Comparison of ENCODE assay signal across 11 mouse cellular contexts in genomic region chr4:109735754-109736153, GRCm38 (mm10). TPM values are rescaled to one million over a fixed set of nuclear protein-coding genes. Genes with fewer than 3 reads are reported as not detected.
DNase-seq lines count a peak whose midpoint lies in the region; ATAC-seq and TF ChIP-seq lines count a peak whose summit lies in the region.
"Had no signal": no experiment of that assay in that cellular context is flagged by ENCODE, and none has a peak within 500 bp of the region (broad histone marks: within the 10 kb centered on the region; RNA-seq: fewer than 3 reads in every experiment).

No protein-coding gene starts in this region.

- no peaks in the 10 kb centered on the region for H3K9me3 ChIP-seq in hindbrain, postnatal 0 days (ENCODE audit: low read length)
- no peaks in the 10 kb centered on the region for H3K9me3 ChIP-seq in hindbrain, embryonic 16.5 days (ENCODE audit: control insufficient read depth, low read length)
- no peaks in the 10 kb centered on the region for H3K9me3 ChIP-seq in lung, postnatal 0 days (ENCODE audit: low read length)
- H3K9me3 ChIP-seq: forebrain, embryonic 15.5 days; limb, embryonic 15.5 days had no signal

- TF ChIP-seq CTCF in hindbrain, postnatal 0 days (IDR thresholded peaks at IDR 0.05; ENCODE audit: low read depth): no peak
- TF ChIP-seq CTCF in lung, postnatal 0 days (IDR thresholded peaks at IDR 0.05): no peak

- DNase-seq in hindbrain, postnatal 0 days (ENCODE audit: low spot score): peak; percentile 30
- peak; percentile 8 for DNase-seq in adrenal gland, postnatal 25 days
- DNase-seq in gastrocnemius, adult 18-20 months (ENCODE audit: low spot score): peak; percentile 53
- DNase-seq in lung, postnatal 0 days (ENCODE audit: low spot score): peak; percentile 77
- DNase-seq in kidney, postnatal 25 days: no peak
- no peak for DNase-seq in right cerebral cortex, postnatal 25 days
- DNase-seq in kidney, postnatal 4 days: no peak
- DNase-seq: kidney, adult 11 months had no signal

- no peak for TF ChIP-seq EP300 in lung, postnatal 0 days (IDR thresholded peaks at IDR 0.05)

- H3K9ac ChIP-seq in hindbrain, postnatal 0 days (replicated peaks; ENCODE audit: low read length): no peak overlapping the region
- no peak overlapping the region for H3K9ac ChIP-seq in hindbrain, embryonic 16.5 days (ENCODE audit: low read depth, low read length)
- no peak overlapping the region for H3K9ac ChIP-seq in lung, postnatal 0 days (replicated peaks; ENCODE audit: low read depth)
- H3K9ac ChIP-seq: forebrain, embryonic 15.5 days; limb, embryonic 15.5 days had no signal

- no peaks in the 10 kb centered on the region for H3K36me3 ChIP-seq in hindbrain, postnatal 0 days (ENCODE audit: insufficient read depth, low read length)
- no peaks in the 10 kb centered on the region for H3K36me3 ChIP-seq in hindbrain, embryonic 16.5 days (ENCODE audit: control insufficient read depth, insufficient read depth, low read length)
- H3K36me3 ChIP-seq in lung, postnatal 0 days (ENCODE audit: insufficient read depth, low read length): 0 out of 2 replicates have a peak, but pooled peaks cover 4% of the 10 kb centered on the region

- no peak overlapping the region for H3K4me3 ChIP-seq in hindbrain, postnatal 0 days (ENCODE audit: low read length)
- H3K4me3 ChIP-seq in hindbrain, embryonic 16.5 days (ENCODE audit: low read length): no peak overlapping the region
- H3K4me3 ChIP-seq in lung, postnatal 0 days (ENCODE audit: low read depth, low read length): no peak overlapping the region
- H3K4me3 ChIP-seq: forebrain, embryonic 15.5 days; limb, embryonic 15.5 days had no signal

- H3K27ac ChIP-seq in hindbrain, postnatal 0 days: no peak overlapping the region
- H3K27ac ChIP-seq in hindbrain, embryonic 16.5 days (ENCODE audit: low read depth, low read length): no peak overlapping the region
- no peak overlapping the region for H3K27ac ChIP-seq in lung, postnatal 0 days (ENCODE audit: low read length)
- H3K27ac ChIP-seq: forebrain, embryonic 15.5 days; limb, embryonic 15.5 days had no signal

- H3K27me3 ChIP-seq in hindbrain, postnatal 0 days (ENCODE audit: insufficient read depth, low read length): no peaks in the 10 kb centered on the region
- no peaks in the 10 kb centered on the region for H3K27me3 ChIP-seq in hindbrain, embryonic 16.5 days (replicated peaks; ENCODE audit: control insufficient read depth, insufficient read depth, low read length)
- no peaks in the 10 kb centered on the region for H3K27me3 ChIP-seq in lung, postnatal 0 days (replicated peaks; ENCODE audit: insufficient read depth, low read length)
- H3K27me3 ChIP-seq: forebrain, embryonic 15.5 days; limb, embryonic 15.5 days had no signal

- no peaks in the 10 kb centered on the region for H3K4me1 ChIP-seq in hindbrain, postnatal 0 days (ENCODE audit: insufficient read depth, low read length)
- no peaks in the 10 kb centered on the region for H3K4me1 ChIP-seq in hindbrain, embryonic 16.5 days (ENCODE audit: control insufficient read depth, insufficient read depth, low read depth, low read length)
- no peaks in the 10 kb centered on the region for H3K4me1 ChIP-seq in lung, postnatal 0 days (ENCODE audit: insufficient read depth, low read depth, low read length)
- H3K4me1 ChIP-seq: forebrain, embryonic 15.5 days; limb, embryonic 15.5 days had no signal

- no peak overlapping the region for H3K4me2 ChIP-seq in hindbrain, postnatal 0 days (ENCODE audit: low read depth, low read length)
- H3K4me2 ChIP-seq in hindbrain, embryonic 16.5 days (ENCODE audit: low read length): no peak overlapping the region
- no peak overlapping the region for H3K4me2 ChIP-seq in lung, postnatal 0 days (replicated peaks; ENCODE audit: low read depth, low read length)
- H3K4me2 ChIP-seq: forebrain, embryonic 15.5 days; limb, embryonic 15.5 days had no signal

- ATAC-seq in hindbrain, postnatal 0 days: peak; percentile 55; the same call in 1 of the 2 replicates
- ATAC-seq in hindbrain, embryonic 16.5 days: no peak
- ATAC-seq in lung, postnatal 0 days: peak; percentile 83
- ATAC-seq: forebrain, embryonic 15.5 days had no signal

- 43% methylated on average over 1 of the region's 1 CpGs for WGBS in hindbrain, postnatal 0 days
- WGBS in hindbrain, embryonic 16.5 days: 79% methylated on average over 1 of the region's 1 CpGs
- WGBS in lung, postnatal 0 days: 26% methylated on average over 1 of the region's 1 CpGs

RNA-seq across cellular contexts. Expression of gene Faf1, which starts 59.4 kb away (rescaled TPM):
- 38.2 and 40.5 TPM in 2 replicates for total RNA-seq in hindbrain, postnatal 0 days (2014; rRNA removed)
- 29.6 and 30.1 TPM in 2 replicates for polyA plus RNA-seq in hindbrain, postnatal 0 days (2015; fragmentation: Nextera tagmentation; extraction: Ambion mirVana)
- 25.0 and 28.1 TPM in 2 replicates for polyA plus RNA-seq in hindbrain, embryonic 16.5 days (2015; fragmentation: Nextera tagmentation; extraction: Ambion mirVana)
- total RNA-seq in adrenal gland, postnatal 25 days (2021): 27.1 and 28.7 TPM in 2 replicates
- 10 to 100 TPM; 39.8 to 41.3 TPM for total RNA-seq in gastrocnemius, adult 18-20 months (2021)
- 17.9 and 21.2 TPM in 2 replicates for polyA plus RNA-seq in lung, postnatal 0 days (2015; fragmentation: Nextera tagmentation; extraction: Ambion mirVana)

Comparison
In these comparisons a context has a peak if more than half of its experiments do, and no peak if none do; other contexts are left out.
1. DNase-seq: peak in hindbrain, postnatal 0 days (single experiment), adrenal gland, postnatal 25 days (single experiment), gastrocnemius, adult 18-20 months (single experiment) and lung, postnatal 0 days (single experiment); none in kidney, postnatal 25 days (0 of 2), right cerebral cortex, postnatal 25 days (single experiment) and kidney, postnatal 4 days (0 of 2).